8 mouse cellular contexts compared by ENCODE assay signal in genomic region chr12:52504331-52505181, GRCm38 (mm10). TPM values are rescaled to one million over a fixed set of nuclear protein-coding genes. Genes with fewer than 3 reads are reported as not detected.
DNase-seq lines count a peak whose midpoint lies in the region; ATAC-seq and TF ChIP-seq lines count a peak whose summit lies in the region.

No protein-coding gene starts in this region.

- H3K4me3 ChIP-seq in ES-Bruce4 (ENCODE audit: low read depth, low read length) = peak overlapping the region; percentile 98
- H3K4me3 ChIP-seq in bone marrow, adult 2 months (replicated peaks; ENCODE audit: control insufficient read depth, low read depth, low read length) = peak overlapping the region; percentile 62
- peak overlapping the region; percentile 98 for H3K4me3 ChIP-seq in forebrain, embryonic 13.5 days
- H3K4me3 ChIP-seq in lung, embryonic 14.5 days (ENCODE audit: low read depth, low read length) = peak overlapping the region; percentile 98
- peak overlapping the region; percentile 53 for H3K4me3 ChIP-seq in olfactory bulb, adult 2 months (ENCODE audit: insufficient read depth, low read depth, low read length)

- peak; percentile 27 for ATAC-seq in forebrain, embryonic 13.5 days
- ATAC-seq in lung, embryonic 14.5 days (ENCODE audit: insufficient read depth) = peak; percentile 21

- no peak for TF ChIP-seq CTCF in ES-Bruce4 (IDR thresholded peaks at IDR 0.05; ENCODE audit: low read depth, low read length)
- no peak for TF ChIP-seq CTCF in bone marrow, adult 2 months (IDR thresholded peaks at IDR 0.05; ENCODE audit: control insufficient read depth, insufficient read depth, low read length)
- no peak for TF ChIP-seq CTCF in lung, embryonic 14.5 days (IDR thresholded peaks at IDR 0.05; ENCODE audit: low read depth)
- TF ChIP-seq CTCF in olfactory bulb, adult 2 months (IDR thresholded peaks at IDR 0.05; ENCODE audit: insufficient read depth, low read depth, low read length) = no peak

- H3K4me2 ChIP-seq in forebrain, embryonic 13.5 days = peak overlapping the region; percentile 73
- peak overlapping the region; percentile 69 for H3K4me2 ChIP-seq in lung, embryonic 14.5 days

- H3K9me3 ChIP-seq in ES-Bruce4 (replicated peaks; ENCODE audit: control insufficient read depth, insufficient read depth, low read length, poor library complexity, severe bottlenecking) = peaks cover 2% of the 10 kb centered on the region; the same call in 1 of the 2 replicates
- no peaks in the 10 kb centered on the region for H3K9me3 ChIP-seq in forebrain, embryonic 13.5 days (replicated peaks)
- no peaks in the 10 kb centered on the region for H3K9me3 ChIP-seq in lung, embryonic 14.5 days (ENCODE audit: low read depth, low read length)

- no peaks in the 10 kb centered on the region for H3K4me1 ChIP-seq in ES-Bruce4 (ENCODE audit: control insufficient read depth, insufficient read depth, low read length)
- no peaks in the 10 kb centered on the region for H3K4me1 ChIP-seq in bone marrow, adult 2 months (ENCODE audit: control insufficient read depth, insufficient read depth, low read length)
- H3K4me1 ChIP-seq in forebrain, embryonic 13.5 days = peaks cover 29% of the 10 kb centered on the region
- no peaks in the 10 kb centered on the region; the same call in 1 of the 2 replicates for H3K4me1 ChIP-seq in lung, embryonic 14.5 days (ENCODE audit: insufficient read depth)
- no peaks in the 10 kb centered on the region for H3K4me1 ChIP-seq in olfactory bulb, adult 2 months (ENCODE audit: control insufficient read depth, insufficient read depth, low read length)

- intact Hi-C loops in heart, postnatal 14 days (cut with DNase I) = loop anchor here (1.0 to 5.0 kb wide), 5 partner anchors 48 to 388 kb away; no protein-coding TSS in a partner anchor

- under 1% methylated on average over 74 of the region's 78 CpGs for WGBS in bone marrow, adult 2 months
- WGBS in forebrain, embryonic 13.5 days = under 1% methylated on average over 56 of the region's 78 CpGs
- WGBS in large intestine, adult 2 months = under 1% methylated on average over 71 of the region's 78 CpGs
- under 1% methylated on average over 61 of the region's 78 CpGs for WGBS in lung, embryonic 14.5 days
- under 1% methylated on average over 77 of the region's 78 CpGs for WGBS in olfactory bulb, adult 2 months

- H3K9ac ChIP-seq in ES-Bruce4 (ENCODE audit: low read depth, poor library complexity, severe bottlenecking) = peak overlapping the region; percentile 100
- peak overlapping the region; percentile 99 for H3K9ac ChIP-seq in forebrain, embryonic 13.5 days
- peak overlapping the region; percentile 99 for H3K9ac ChIP-seq in lung, embryonic 14.5 days

- peak overlapping the region; percentile 89 for H3K27ac ChIP-seq in ES-Bruce4 (ENCODE audit: insufficient read depth, low read length)
- peak overlapping the region; percentile 63; the same call in 1 of the 2 replicates for H3K27ac ChIP-seq in bone marrow, adult 2 months (ENCODE audit: control insufficient read depth, insufficient read depth, low read depth, low read length, poor library complexity)
- peak overlapping the region; percentile 99 for H3K27ac ChIP-seq in forebrain, embryonic 13.5 days
- H3K27ac ChIP-seq in lung, embryonic 14.5 days (ENCODE audit: low read depth) = peak overlapping the region; percentile 100
- H3K27ac ChIP-seq in olfactory bulb, adult 2 months (ENCODE audit: insufficient read depth, low read depth, low read length) = peak overlapping the region; percentile 87

- TF ChIP-seq EP300 in ES-Bruce4 (IDR thresholded peaks at IDR 0.05; ENCODE audit: insufficient read depth, low read depth, low read length) = no peak

- peak; percentile 60 to 66 for DNase-seq in heart, postnatal 14 days
- DNase-seq in large intestine, adult 2 months (ENCODE audit: low read depth, low spot score) = peak; percentile 42
- DNase-seq in lung, embryonic 14.5 days = peak; percentile 64
- peak; percentile 73 for DNase-seq in thymus, postnatal 4 days

- no peak for TF ChIP-seq POLR2A in ES-Bruce4 (IDR thresholded peaks at IDR 0.05; ENCODE audit: insufficient read depth, low read length)
- no peak for TF ChIP-seq POLR2A in bone marrow, adult 2 months (IDR thresholded peaks at IDR 0.05; ENCODE audit: borderline replicate concordance, control insufficient read depth, low read depth, low read length)
- 0 out of 2 replicates have a peak, but pooled peaks have one; percentile 32 for TF ChIP-seq POLR2A in olfactory bulb, adult 2 months (IDR thresholded peaks at IDR 0.05; ENCODE audit: insufficient read depth, low read depth, low read length)

- H3K27me3 ChIP-seq in ES-Bruce4 (ENCODE audit: control insufficient read depth, insufficient read depth, low read length, poor library complexity, severe bottlenecking) = no peaks in the 10 kb centered on the region
- no peaks in the 10 kb centered on the region for H3K27me3 ChIP-seq in forebrain, embryonic 13.5 days
- no peaks in the 10 kb centered on the region for H3K27me3 ChIP-seq in lung, embryonic 14.5 days (ENCODE audit: insufficient read depth, low read length)

- H3K36me3 ChIP-seq in ES-Bruce4 (ENCODE audit: control insufficient read depth, insufficient read depth, low read length, poor library complexity, severe bottlenecking) = no peaks in the 10 kb centered on the region
- H3K36me3 ChIP-seq in forebrain, embryonic 13.5 days (ENCODE audit: poor library complexity, severe bottlenecking) = no peaks in the 10 kb centered on the region
- H3K36me3 ChIP-seq in lung, embryonic 14.5 days (ENCODE audit: insufficient read depth) = 0 out of 2 replicates have a peak, but pooled peaks cover 3% of the 10 kb centered on the region

RNA-seq across cellular contexts. Expression of gene Arhgap5, which starts 0.8 kb away (rescaled TPM):
- polyA plus RNA-seq in ES-Bruce4 (2011; ENCODE audit: insufficient read depth, insufficient read length, low read depth, missing spikeins) = 108 and 110 TPM in 2 replicates
- polyA plus RNA-seq in bone marrow, adult 2 months (2011; ENCODE audit: insufficient read depth, insufficient read length, low replicate concordance, missing spikeins) = 2.4 and 7.8 TPM in 2 replicates
- polyA plus RNA-seq in forebrain, embryonic 13.5 days (2015; fragmentation: Nextera tagmentation; extraction: Ambion mirVana) = 45.9 and 46.7 TPM in 2 replicates
- 10 to 100 TPM; 79.2 to 81.0 TPM for total RNA-seq in heart, postnatal 14 days (2021)
- polyA plus RNA-seq in large intestine, adult 2 months (2012; rRNA removed) = 5.3 and 9.0 TPM in 2 replicates
- 53.3 and 56.6 TPM in 2 replicates for polyA plus RNA-seq in lung, embryonic 14.5 days (2014; fragmentation: Nextera tagmentation; extraction: Ambion mirVana)
- polyA plus RNA-seq in olfactory bulb, adult 2 months (2012; ENCODE audit: insufficient read depth, insufficient read length, low replicate concordance, missing spikeins) = 125 TPM in 1 of 2 replicates, not detected in the other

Comparison
In these comparisons a context has a peak if more than half of its experiments do, and no peak if none do; other contexts are left out.
1. Peak in every context shown above with its lines: DNase-seq, ATAC-seq, H3K4me3 ChIP-seq and H3K27ac ChIP-seq.